17 mouse cellular contexts compared by ENCODE assay signal in genomic region chr8:124495676-124496075, GRCm38 (mm10). TPM values are rescaled to one million over a fixed set of nuclear protein-coding genes. Genes with fewer than 3 reads are reported as not detected.
DNase-seq lines count a peak whose midpoint lies in the region; TF ChIP-seq lines count a peak whose summit lies in the region.
"Had no signal": no experiment of that assay in that cellular context is flagged by ENCODE, and none has a peak within 500 bp of the region (broad histone marks: within the 10 kb centered on the region; RNA-seq: fewer than 3 reads in every experiment).

No protein-coding gene starts in this region.

- peak overlapping the region; percentile 85 for H3K27ac ChIP-seq in layer of hippocampus, adult 2 months
- H3K27ac ChIP-seq: embryonic facial prominence, embryonic 12.5 days; gastrocnemius, adult 2 months; heart, adult 2 months; lung, embryonic 15.5 days had no signal

- no peak for DNase-seq in layer of hippocampus, adult 2 months (ENCODE audit: low spot score in 2 of 2)
- no peak for DNase-seq in layer of hippocampus, adult 8-10 months (ENCODE audit: low spot score in 2 of 2)
- DNase-seq in brain, adult 2 months (ENCODE audit: low read depth, low spot score): peak; percentile 88
- peak; percentile 63 for DNase-seq in cerebellum, adult 8-10 months
- DNase-seq in forelimb bud, embryonic 11.5 days (ENCODE audit: low read depth, low spot score): peak; percentile 2
- no peak for DNase-seq in urinary bladder, postnatal 14 days (ENCODE audit: low spot score)
- no peak for DNase-seq in kidney, postnatal 10 days
- DNase-seq in right cerebral cortex, postnatal 14 days: no peak
- DNase-seq: gastrocnemius, adult 2 months; heart, adult 2 months; heart, postnatal 14 days; kidney, postnatal 25 days; layer of hippocampus, postnatal 36 days; right cerebral cortex, postnatal 25 days had no signal

- H3K4me3 ChIP-seq in layer of hippocampus, adult 2 months: no peak overlapping the region
- H3K4me3 ChIP-seq: embryonic facial prominence, embryonic 12.5 days; gastrocnemius, adult 2 months; heart, adult 2 months; lung, embryonic 15.5 days; megakaryocyte, embryonic 14.5 days had no signal

- no peak for TF ChIP-seq CTCF in layer of hippocampus, adult 2 months (conservative IDR thresholded peaks at IDR 0.05)

RNA-seq across cellular contexts. Expression of gene Cog2, which starts 24.9 kb away (rescaled TPM):
- 10 to 100 TPM; 45.3 to 49.0 TPM for total RNA-seq in layer of hippocampus, adult 2 months (2021)
- total RNA-seq in layer of hippocampus, adult 8-10 months (2022): 10 to 100 TPM; 42.8 to 48.9 (median 47.1) TPM

RNA-seq across cellular contexts. Expression of gene Pgbd5, which starts 56.2 kb away (rescaled TPM):
- total RNA-seq in layer of hippocampus, adult 2 months (2021): 100 to 1,000 TPM; 291 to 304 TPM
- total RNA-seq in layer of hippocampus, adult 8-10 months (2022): 100 to 1,000 TPM; 221 to 255 (median 242) TPM

Comparison
In these comparisons a context has a peak if more than half of its experiments do, and no peak if none do; other contexts are left out.
1. DNase-seq: peak in brain, adult 2 months (single experiment), cerebellum, adult 8-10 months (single experiment) and forelimb bud, embryonic 11.5 days (single experiment); none in layer of hippocampus, adult 2 months (0 of 2), layer of hippocampus, adult 8-10 months (0 of 2), urinary bladder, postnatal 14 days (single experiment), kidney, postnatal 10 days (single experiment) and right cerebral cortex, postnatal 14 days (single experiment).